ENCODE assay signal across 21 mouse cellular contexts in genomic region chr10:77520497-77520896, GRCm38 (mm10). TPM values are rescaled to one million over a fixed set of nuclear protein-coding genes. Genes with fewer than 3 reads are reported as not detected.
DNase-seq lines count a peak whose midpoint lies in the region; ATAC-seq and TF ChIP-seq lines count a peak whose summit lies in the region.
"Had no signal": no experiment of that assay in that cellular context is flagged by ENCODE, and none has a peak within 500 bp of the region (broad histone marks: within the 10 kb centered on the region; RNA-seq: fewer than 3 reads in every experiment).

No protein-coding gene starts in this region.

- no peak overlapping the region for H3K4me3 ChIP-seq in cerebellum, adult 2 months (replicated peaks; ENCODE audit: insufficient read depth, low read depth, low read length)
- H3K4me3 ChIP-seq: embryonic facial prominence, embryonic 12.5 days; gastrocnemius, adult 2 months; intestine, embryonic 15.5 days; kidney, embryonic 15.5 days; midbrain, embryonic 13.5 days had no signal

- H3K27me3 ChIP-seq in cerebellum, adult 2 months (ENCODE audit: control insufficient read depth, insufficient read depth, low read length) = no peaks in the 10 kb centered on the region
- H3K27me3 ChIP-seq: embryonic facial prominence, embryonic 12.5 days; intestine, embryonic 15.5 days; kidney, embryonic 15.5 days had no signal

- peaks cover 5% of the 10 kb centered on the region; the same call in 1 of the 2 replicates for H3K4me1 ChIP-seq in cerebellum, adult 2 months (ENCODE audit: control insufficient read depth, insufficient read depth, low read length)

- no peak overlapping the region for H3K27ac ChIP-seq in cerebellum, adult 2 months (ENCODE audit: insufficient read depth, low read length)
- H3K27ac ChIP-seq: embryonic facial prominence, embryonic 12.5 days; gastrocnemius, adult 2 months; intestine, embryonic 15.5 days; kidney, embryonic 15.5 days; macrophage; midbrain, embryonic 13.5 days had no signal

- peak; percentile 62 for ATAC-seq in inflammation-experienced regulatory T-cells, adult 6 months
- ATAC-seq: forebrain, postnatal 0 days; intestine, embryonic 15.5 days; midbrain, embryonic 13.5 days had no signal

- no peak for TF ChIP-seq POLR2A in cerebellum, adult 2 months (IDR thresholded peaks at IDR 0.05; ENCODE audit: borderline replicate concordance, insufficient read depth, low read length)

- DNase-seq in spleen, postnatal 36 days (ENCODE audit: low spot score in 2 of 2) = peak; percentile 39 to 47
- no peak for DNase-seq in spleen, postnatal 14 days (ENCODE audit: low spot score in 2 of 2)
- DNase-seq in thymus, postnatal 0 days (ENCODE audit: low spot score) = peak; percentile 72
- DNase-seq in layer of hippocampus, adult 9-11 months = no peak
- DNase-seq in kidney, adult 8-10 months = no peak
- no peak for DNase-seq in cerebellum, adult 2 months
- no peak for DNase-seq in adrenal gland, postnatal 14 days
- DNase-seq: cerebellum, postnatal 36 days; forebrain, postnatal 0 days; gastrocnemius, adult 2 months; heart, adult 18-20 months; heart, postnatal 4 days; layer of hippocampus, postnatal 36 days; left cerebral cortex, postnatal 4 days; lung, adult 2 months had no signal

- WGBS in cerebellum, adult 2 months = 85% methylated on average over 5 of the region's 5 CpGs

- TF ChIP-seq CTCF in cerebellum, adult 2 months (IDR thresholded peaks at IDR 0.05; ENCODE audit: borderline replicate concordance, insufficient read depth, low read depth, low read length) = no peak

RNA-seq across cellular contexts. Expression of gene Fam207a, which starts 4.9 kb away (rescaled TPM):
- polyA plus RNA-seq in inflammation-experienced regulatory T-cells, adult 6 months (2017; shearing (Covaris generic)) = 10 to 100 TPM; 13.7 to 16.1 (median 15.1) TPM
- polyA plus RNA-seq in thymus, postnatal 0 days (2015; fragmentation: Nextera tagmentation; extraction: Ambion mirVana) = 47.5 and 51.5 TPM in 2 replicates
- 36.5 and 39.0 TPM in 2 replicates for polyA plus RNA-seq in cerebellum, adult 2 months (2012; rRNA removed)
- 21.6 and 27.2 TPM in 2 replicates for total RNA-seq in adrenal gland, postnatal 14 days (2021)

RNA-seq across cellular contexts. Expression of gene Itgb2, which starts 9.6 kb away (rescaled TPM):
- 100 to 1,000 TPM; 493 to 517 (median 499) TPM for polyA plus RNA-seq in inflammation-experienced regulatory T-cells, adult 6 months (2017; shearing (Covaris generic))
- 121 and 126 TPM in 2 replicates for polyA plus RNA-seq in thymus, postnatal 0 days (2015; fragmentation: Nextera tagmentation; extraction: Ambion mirVana)
- 2.3 and 2.4 TPM in 2 replicates for polyA plus RNA-seq in cerebellum, adult 2 months (2012; rRNA removed)
- total RNA-seq in adrenal gland, postnatal 14 days (2021) = 5.8 and 16.0 TPM in 2 replicates

Comparison
In these comparisons a context has a peak if more than half of its experiments do, and no peak if none do; other contexts are left out.
1. DNase-seq: peak in spleen, postnatal 36 days (2 of 2) and thymus, postnatal 0 days (single experiment); none in spleen, postnatal 14 days (0 of 2), layer of hippocampus, adult 9-11 months (single experiment), kidney, adult 8-10 months (0 of 2), cerebellum, adult 2 months (0 of 2) and adrenal gland, postnatal 14 days (single experiment).
2. RNA of gene Itgb2, which starts 9.6 kb away (polyA plus RNA-seq): 493 to 517 TPM in inflammation-experienced regulatory T-cells, adult 6 months and 121 to 126 TPM in thymus, postnatal 0 days; 2.3 to 2.4 TPM in cerebellum, adult 2 months; every median in the first group is over 10 times any median in the second.